Mouse (Mus musculus): Measurements from ENCODE around the gene Rpa3. TPM values are rescaled to one million over a fixed set of nuclear protein-coding genes. Genes with fewer than 3 reads are reported as not detected.

Gene Rpa3
- polyA plus RNA-seq, 1 experiment from 2014 or later, result 65.6 TPM

GRCm38 (mm10) chr6:8283255-8283654 is 24.3 kb upstream of the Rpa3 start:
- Histone ChIP-seq H3K9ac (replicated peaks; ENCODE audit: low read length) (no peak overlapping the region), H3K27ac (replicated peaks; ENCODE audit: low read depth, low read length) (no peak overlapping the region), H3K9me3 (ENCODE audit: control insufficient read depth, low read length) (no peaks in the 10 kb centered on the region), H3K4me1 (ENCODE audit: control insufficient read depth, insufficient read depth, low read length) (no peaks in the 10 kb centered on the region), H3K27me3 (ENCODE audit: control insufficient read depth, insufficient read depth, low read length) (no peaks in the 10 kb centered on the region), H3K4me3 (replicated peaks; ENCODE audit: low read depth, low read length) (no peak overlapping the region), H3K4me2 (ENCODE audit: low read length) (no peak overlapping the region), H3K36me3 (ENCODE audit: control insufficient read depth, insufficient read depth, low read length) (0 out of 2 replicates have a peak, but pooled peaks cover 3% of the 10 kb centered on the region)
- WGBS, result 83% methylated on average over 4 of the region's 4 CpGs
- DNase-seq (no peak), ATAC-seq (ENCODE audit: low FRiP score, low TSS enrichment) (no peak)

- H3K4me2 ChIP-seq (ENCODE audit: low read length), result no peak overlapping the region
- H3K27ac ChIP-seq (replicated peaks; ENCODE audit: low read depth, low read length), result no peak overlapping the region
- ATAC-seq (ENCODE audit: low FRiP score, low TSS enrichment) (no peak), DNase-seq (peak; percentile 19)
- H3K4me1 ChIP-seq (ENCODE audit: control insufficient read depth, insufficient read depth, low read length), result no peaks in the 10 kb centered on the region
- H3K36me3 ChIP-seq (ENCODE audit: control insufficient read depth, insufficient read depth, low read length), result 0 out of 2 replicates have a peak, but pooled peaks cover 3% of the 10 kb centered on the region
- H3K27me3 ChIP-seq (ENCODE audit: control insufficient read depth, insufficient read depth, low read length), result no peaks in the 10 kb centered on the region
- no peak overlapping the region for H3K4me3 ChIP-seq (replicated peaks; ENCODE audit: low read depth, low read length)
- 72% methylated on average over 5 of the region's 5 CpGs for WGBS
- H3K9me3 ChIP-seq (ENCODE audit: control insufficient read depth, low read length), result no peaks in the 10 kb centered on the region
- no peak overlapping the region for H3K9ac ChIP-seq (replicated peaks; ENCODE audit: low read length)
Observed at GRCm38 (mm10) chr6:8278426-8279002, 19.5 kb upstream of the Rpa3 start.

GRCm38 (mm10) chr6:8276431-8276830 is 17.5 kb upstream of the Rpa3 start:
- Histone ChIP-seq H3K4me2 (ENCODE audit: low read length) (no peak overlapping the region), H3K27ac (replicated peaks; ENCODE audit: low read depth, low read length) (no peak overlapping the region), H3K4me1 (ENCODE audit: control insufficient read depth, insufficient read depth, low read length) (no peaks in the 10 kb centered on the region), H3K9me3 (ENCODE audit: control insufficient read depth, low read length) (no peaks in the 10 kb centered on the region), H3K36me3 (ENCODE audit: control insufficient read depth, insufficient read depth, low read length) (peaks cover 4% of the 10 kb centered on the region; the same call in 1 of the 2 replicates), H3K27me3 (ENCODE audit: control insufficient read depth, insufficient read depth, low read length) (no peaks in the 10 kb centered on the region), H3K9ac (replicated peaks; ENCODE audit: low read length) (no peak overlapping the region), H3K4me3 (replicated peaks; ENCODE audit: low read depth, low read length) (no peak overlapping the region)
- DNase-seq, result no peak
- WGBS, result 86% methylated on average over 4 of the region's 4 CpGs
- no peak for ATAC-seq (ENCODE audit: low FRiP score, low TSS enrichment)

DNA sequence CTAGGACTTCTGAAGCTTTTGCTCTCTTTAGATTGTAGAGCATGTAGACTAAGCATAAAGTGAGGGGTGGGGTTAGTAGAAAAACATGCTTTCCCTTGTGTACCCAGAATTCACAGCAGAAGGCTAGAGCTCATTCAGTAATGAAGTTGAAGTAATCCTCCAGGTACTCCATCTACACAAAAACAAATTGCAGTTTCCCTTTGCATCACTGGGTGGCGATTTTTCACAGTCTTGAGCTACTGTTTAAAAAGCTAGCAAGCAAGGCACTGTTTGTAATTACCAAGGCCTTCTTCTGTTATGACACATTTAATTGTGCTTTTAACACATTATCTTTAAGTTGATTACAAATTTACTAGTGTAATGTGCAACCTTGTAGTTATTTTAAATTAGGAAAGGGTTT is 16.1 kb upstream of the Rpa3 start:
- Histone ChIP-seq H3K4me2 (ENCODE audit: low read length) (no peak overlapping the region), H3K27ac (replicated peaks; ENCODE audit: low read depth, low read length) (no peak overlapping the region), H3K27me3 (ENCODE audit: control insufficient read depth, insufficient read depth, low read length) (no peaks in the 10 kb centered on the region), H3K9me3 (ENCODE audit: control insufficient read depth, low read length) (no peaks in the 10 kb centered on the region), H3K4me1 (ENCODE audit: control insufficient read depth, insufficient read depth, low read length) (no peaks in the 10 kb centered on the region), H3K36me3 (ENCODE audit: control insufficient read depth, insufficient read depth, low read length) (peaks cover 7% of the 10 kb centered on the region; the same call in 1 of the 2 replicates), H3K9ac (replicated peaks; ENCODE audit: low read length) (no peak overlapping the region), H3K4me3 (replicated peaks; ENCODE audit: low read depth, low read length) (no peak overlapping the region)
- no peak; the same call in 1 of the 2 replicates for ATAC-seq (ENCODE audit: low FRiP score, low TSS enrichment)
- DNase-seq, result peak; percentile 86
- WGBS, result 2% methylated on average over 1 of the region's 1 CpGs

- Histone ChIP-seq H3K9ac (replicated peaks; ENCODE audit: low read length) (no peak overlapping the region), H3K4me2 (ENCODE audit: low read length) (no peak overlapping the region), H3K27ac (replicated peaks; ENCODE audit: low read depth, low read length) (no peak overlapping the region), H3K36me3 (ENCODE audit: control insufficient read depth, insufficient read depth, low read length) (peaks cover 7% of the 10 kb centered on the region; the same call in 1 of the 2 replicates), H3K27me3 (ENCODE audit: control insufficient read depth, insufficient read depth, low read length) (no peaks in the 10 kb centered on the region), H3K9me3 (ENCODE audit: control insufficient read depth, low read length) (no peaks in the 10 kb centered on the region), H3K4me3 (replicated peaks; ENCODE audit: low read depth, low read length) (no peak overlapping the region), H3K4me1 (ENCODE audit: control insufficient read depth, insufficient read depth, low read length) (no peaks in the 10 kb centered on the region)
- DNase-seq, result peak; percentile 75
- WGBS, result 38% methylated on average over 6 of the region's 6 CpGs
- ATAC-seq (ENCODE audit: low FRiP score, low TSS enrichment), result no peak
Observed at GRCm38 (mm10) chr6:8274387-8275054, 15.5 kb upstream of the Rpa3 start.

GRCm38 (mm10) chr6:8271047-8271446 is 12.1 kb upstream of the Rpa3 start:
- H3K9me3 ChIP-seq (ENCODE audit: control insufficient read depth, low read length), result no peaks in the 10 kb centered on the region
- no peaks in the 10 kb centered on the region for H3K27me3 ChIP-seq (ENCODE audit: control insufficient read depth, insufficient read depth, low read length)
- no peak overlapping the region for H3K9ac ChIP-seq (replicated peaks; ENCODE audit: low read length)
- no peak for DNase-seq
- no peaks in the 10 kb centered on the region for H3K4me1 ChIP-seq (ENCODE audit: control insufficient read depth, insufficient read depth, low read length)
- no peak overlapping the region for H3K4me3 ChIP-seq (replicated peaks; ENCODE audit: low read depth, low read length)
- no peak overlapping the region for H3K27ac ChIP-seq (replicated peaks; ENCODE audit: low read depth, low read length)
- ATAC-seq (ENCODE audit: low FRiP score, low TSS enrichment), result no peak
- peaks cover 7% of the 10 kb centered on the region; the same call in 1 of the 2 replicates for H3K36me3 ChIP-seq (ENCODE audit: control insufficient read depth, insufficient read depth, low read length)
- no peak overlapping the region for H3K4me2 ChIP-seq (ENCODE audit: low read length)
- 89% methylated on average over 3 of the region's 3 CpGs for WGBS

DNA sequence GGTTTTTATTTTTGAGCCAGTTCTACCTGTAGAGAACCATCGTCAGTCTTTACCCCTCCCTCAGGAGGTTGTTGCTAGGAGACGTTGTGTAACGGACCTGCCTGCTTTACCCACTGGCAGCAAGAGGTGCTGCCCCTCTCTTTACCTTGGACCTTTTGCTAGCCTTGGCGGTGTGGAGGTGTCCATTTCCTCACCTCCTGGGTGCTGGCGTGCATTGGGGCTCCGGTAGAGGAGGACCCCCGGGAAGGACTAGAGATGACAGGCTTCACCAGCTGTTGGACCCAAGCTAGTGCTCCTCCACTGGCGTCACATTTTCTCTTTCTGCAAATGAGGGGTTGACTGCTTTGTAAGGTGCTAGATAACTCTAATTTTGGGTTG is 683 bp upstream of the Rpa3 start:
- peak overlapping the region; percentile 62 for H3K4me2 ChIP-seq (ENCODE audit: low read length)
- no peak for ATAC-seq (ENCODE audit: low FRiP score, low TSS enrichment)

GRCm38 (mm10) chr6:8258316-8258715 is 657 bp downstream of the Rpa3 start:
- Histone ChIP-seq H3K4me3 (replicated peaks; ENCODE audit: low read depth, low read length) (peak overlapping the region; percentile 72), H3K9ac (replicated peaks; ENCODE audit: low read length) (peak overlapping the region; percentile 86), H3K4me1 (ENCODE audit: control insufficient read depth, insufficient read depth, low read length) (peaks cover 12% of the 10 kb centered on the region), H3K27me3 (ENCODE audit: control insufficient read depth, insufficient read depth, low read length) (no peaks in the 10 kb centered on the region), H3K27ac (replicated peaks; ENCODE audit: low read depth, low read length) (peak overlapping the region; percentile 82), H3K36me3 (ENCODE audit: control insufficient read depth, insufficient read depth, low read length) (0 out of 2 replicates have a peak, but pooled peaks cover 3% of the 10 kb centered on the region), H3K9me3 (ENCODE audit: control insufficient read depth, low read length) (no peaks in the 10 kb centered on the region), H3K4me2 (ENCODE audit: low read length) (peak overlapping the region; percentile 68)
- 10% methylated on average over 6 of the region's 6 CpGs for WGBS
- ATAC-seq (ENCODE audit: low FRiP score, low TSS enrichment) (no peak), DNase-seq (no peak)

More for the DNA sequence above, 683 bp upstream of the Rpa3 start:
- no peaks in the 10 kb centered on the region for H3K9me3 ChIP-seq (ENCODE audit: control insufficient read depth, low read length)
- H3K27ac ChIP-seq (replicated peaks; ENCODE audit: low read depth, low read length), result peak overlapping the region; percentile 81
- peak overlapping the region; percentile 79 for H3K9ac ChIP-seq (replicated peaks; ENCODE audit: low read length)
- no peaks in the 10 kb centered on the region for H3K27me3 ChIP-seq (ENCODE audit: control insufficient read depth, insufficient read depth, low read length)
- peaks cover 12% of the 10 kb centered on the region for H3K4me1 ChIP-seq (ENCODE audit: control insufficient read depth, insufficient read depth, low read length)
- no peak for DNase-seq
- under 1% methylated on average over 8 of the region's 8 CpGs for WGBS
- 0 out of 2 replicates have a peak, but pooled peaks cover 3% of the 10 kb centered on the region for H3K36me3 ChIP-seq (ENCODE audit: control insufficient read depth, insufficient read depth, low read length)
- H3K4me3 ChIP-seq (replicated peaks; ENCODE audit: low read depth, low read length), result peak overlapping the region; percentile 72

DNA sequence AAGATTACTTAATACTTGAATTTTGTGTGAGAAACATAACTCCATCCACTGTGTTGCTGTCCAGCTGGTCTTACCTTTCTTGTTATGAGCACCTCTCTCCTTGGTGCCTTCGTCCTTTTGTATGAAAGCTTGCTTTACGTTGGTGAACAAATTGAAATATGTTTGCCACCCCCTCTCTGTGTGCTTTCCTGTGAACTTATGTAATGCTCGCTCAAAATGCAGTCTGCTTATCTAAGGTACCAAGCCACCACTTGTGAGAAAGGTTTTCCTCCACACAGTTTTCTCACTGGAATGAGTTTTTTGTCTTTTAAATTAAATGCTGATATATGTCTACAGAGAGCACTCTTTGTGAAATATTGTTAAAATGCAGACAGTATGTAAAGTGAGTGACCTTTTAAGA is 30.4 kb downstream of the Rpa3 start:
- peaks cover 48% of the 10 kb centered on the region for H3K36me3 ChIP-seq (ENCODE audit: control insufficient read depth, insufficient read depth, low read length)
- H3K4me2 ChIP-seq (ENCODE audit: low read length), result no peak overlapping the region
- no peaks in the 10 kb centered on the region for H3K4me1 ChIP-seq (ENCODE audit: control insufficient read depth, insufficient read depth, low read length)
- no peak overlapping the region for H3K27ac ChIP-seq (replicated peaks; ENCODE audit: low read depth, low read length)
- no peaks in the 10 kb centered on the region for H3K9me3 ChIP-seq (ENCODE audit: control insufficient read depth, low read length)
- no peak for DNase-seq
- no peak for ATAC-seq (ENCODE audit: low FRiP score, low TSS enrichment)
- no peak overlapping the region for H3K9ac ChIP-seq (replicated peaks; ENCODE audit: low read length)
- 92% methylated on average over 3 of the region's 3 CpGs for WGBS
- no peaks in the 10 kb centered on the region for H3K27me3 ChIP-seq (ENCODE audit: control insufficient read depth, insufficient read depth, low read length)
- no peak overlapping the region for H3K4me3 ChIP-seq (replicated peaks; ENCODE audit: low read depth, low read length)
